Mouse (Mus musculus): ENCODE measurements at regions not wholly inside any gene's neighbourhood (a gene's known extent, or its start where the extent isn't known, plus 50 kb on each side); places are given as distances from the start of the nearest gene placed in this dataset.

DNA sequence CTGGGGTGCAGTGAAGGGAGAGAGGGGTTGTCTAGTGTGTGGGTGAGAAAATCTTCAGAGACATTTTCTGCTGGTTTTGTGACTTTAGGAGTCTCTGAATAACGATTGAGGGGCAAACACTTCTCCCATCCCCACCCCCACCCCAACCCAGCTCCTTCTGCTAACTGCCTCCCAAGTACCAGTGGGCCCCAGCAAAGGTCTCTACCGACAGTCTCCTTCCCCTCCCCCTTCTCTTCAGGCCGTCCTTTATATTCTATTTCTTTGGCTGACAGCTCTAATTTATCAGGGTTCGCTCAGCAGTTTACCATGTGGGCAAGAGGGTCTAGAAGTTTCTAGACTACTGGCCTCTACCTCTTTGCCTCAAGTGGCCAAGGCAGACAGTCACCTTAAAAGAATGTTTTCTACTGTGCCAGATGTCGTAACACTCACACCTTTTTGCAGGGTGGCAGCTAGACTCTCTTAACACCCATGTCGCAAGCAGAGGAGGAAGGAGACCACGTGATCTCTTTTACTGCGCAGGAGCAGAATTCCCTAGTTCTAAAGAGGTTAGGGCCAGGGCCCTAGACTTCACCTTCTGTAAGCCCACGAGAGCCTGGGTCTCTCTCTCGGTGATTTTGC is 66.8 kb upstream of the Serp2 start:
- TF ChIP-seq POLR2A (IDR thresholded peaks at IDR 0.05; ENCODE audit: insufficient read depth, low read depth, low read length) (no peak), CTCF (IDR thresholded peaks at IDR 0.05; ENCODE audit: insufficient read depth, low read depth, low read length) (no peak)

Measured in olfactory bulb, adult 2 months (tissue).